In genomic region chr17:90843072-90843611, GRCm38 (mm10) we compare ENCODE assay signal across 13 mouse cellular contexts.
"Had no signal": no experiment of that assay in that cellular context is flagged by ENCODE, and none has a peak within 500 bp of the region (broad histone marks: within the 10 kb centered on the region; RNA-seq: fewer than 3 reads in every experiment).

No protein-coding gene starts in this region.

- H3K4me2 ChIP-seq: limb, embryonic 15.5 days; liver, embryonic 13.5 days; lung, embryonic 15.5 days; midbrain, embryonic 13.5 days had no signal

- H3K27me3 ChIP-seq: limb, embryonic 15.5 days; liver, embryonic 13.5 days; lung, embryonic 15.5 days; midbrain, embryonic 13.5 days had no signal

- DNase-seq: kidney, adult 8-10 months; kidney, postnatal 36 days; liver, embryonic 13.5 days; liver, postnatal 0 days; lung, postnatal 14 days; right cerebral cortex, adult 18-20 months; thymus, postnatal 4 days had no signal

- H3K4me1 ChIP-seq: limb, embryonic 15.5 days; liver, embryonic 13.5 days; lung, embryonic 15.5 days had no signal

- ATAC-seq: liver, postnatal 0 days; midbrain, embryonic 13.5 days had no signal

- H3K27ac ChIP-seq: kidney, postnatal 0 days; limb, embryonic 15.5 days; liver, embryonic 13.5 days; lung, embryonic 15.5 days; macrophage; midbrain, embryonic 13.5 days; stomach, postnatal 0 days had no signal

- H3K4me3 ChIP-seq: limb, embryonic 15.5 days; liver, embryonic 13.5 days; lung, embryonic 15.5 days; midbrain, embryonic 13.5 days had no signal

- H3K9ac ChIP-seq: limb, embryonic 15.5 days; liver, embryonic 13.5 days; liver, postnatal 0 days; lung, embryonic 15.5 days; midbrain, embryonic 13.5 days had no signal

- H3K9me3 ChIP-seq: limb, embryonic 15.5 days; liver, embryonic 13.5 days; lung, embryonic 15.5 days had no signal

- H3K36me3 ChIP-seq: limb, embryonic 15.5 days; liver, embryonic 13.5 days; lung, embryonic 15.5 days; midbrain, embryonic 13.5 days had no signal
